Mouse (Mus musculus): ENCODE measurements around the gene Gpc6. TPM values are rescaled to one million over a fixed set of nuclear protein-coding genes. Genes with fewer than 3 reads are reported as not detected.

The Gpc6 gene
- total RNA-seq, 2 experiments from 2014 or later, result 22.7 to 30.5 TPM

DNA sequence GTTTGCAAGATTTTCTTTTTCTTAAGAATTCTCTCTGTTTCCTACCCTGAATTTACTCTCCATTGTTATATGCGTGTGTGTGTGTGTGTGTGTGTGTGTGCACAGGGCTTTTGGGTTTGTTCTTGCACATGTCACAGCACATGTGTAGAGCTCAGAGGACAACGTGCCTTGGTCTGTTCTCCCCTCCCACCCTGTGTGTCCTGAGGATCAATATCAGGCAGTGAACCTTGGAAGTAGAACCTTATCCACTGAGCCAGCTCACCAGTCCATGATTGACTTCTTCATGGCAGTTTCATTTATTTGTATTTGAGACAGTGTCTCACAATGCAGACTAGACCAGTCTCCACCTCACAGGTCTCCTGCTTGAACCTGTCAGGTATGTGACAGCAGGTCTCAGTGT is 399.1 kb downstream of the Gpc6 start:
- DNase-seq (ENCODE audit: low spot score in 2 of 2), result no peak
- intact Hi-C loops (cut with DNase I), result no loop called here

DNA sequence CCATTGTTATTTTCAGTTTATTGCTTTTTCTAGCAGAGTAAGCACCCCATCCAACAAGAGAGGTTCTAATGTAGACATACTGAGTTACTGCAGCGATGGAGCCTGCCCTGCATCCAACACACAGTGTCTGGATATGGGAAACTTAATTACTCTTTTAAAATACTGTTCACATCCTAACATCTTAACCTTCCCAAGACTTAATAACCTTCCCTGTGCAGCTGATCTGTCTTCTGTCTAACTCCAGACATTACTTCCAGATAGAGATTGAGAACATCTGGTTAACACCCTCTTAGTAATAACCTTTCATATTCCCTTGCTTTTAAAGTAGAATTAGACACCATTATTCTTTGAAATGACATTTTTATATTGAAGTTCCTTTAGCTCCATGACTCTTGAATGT is 407.1 kb downstream of the Gpc6 start:
- no peak for DNase-seq (ENCODE audit: low spot score in 2 of 2)
- intact Hi-C loops (cut with DNase I), result no loop called here

DNA sequence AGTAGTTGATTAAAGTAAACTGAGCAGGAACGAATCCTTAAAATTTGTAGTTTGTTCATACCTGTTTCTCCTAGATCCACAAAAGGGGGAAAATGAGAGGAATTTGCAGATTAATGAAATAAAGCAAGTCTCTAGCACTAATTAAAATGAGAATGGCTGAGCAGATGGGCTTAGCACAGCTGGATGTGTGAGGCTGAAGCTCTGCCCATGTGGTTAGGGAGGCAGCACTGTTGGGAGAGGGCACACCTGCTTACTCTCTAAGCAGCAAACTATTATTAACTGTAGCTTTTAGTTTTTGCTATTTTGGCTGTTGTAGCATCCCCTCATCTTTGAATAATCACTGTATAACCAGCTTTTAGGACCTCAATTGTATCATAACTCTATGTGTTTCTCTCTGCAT is 412.2 kb downstream of the Gpc6 start:
- no peak for DNase-seq (ENCODE audit: low spot score in 2 of 2)
- intact Hi-C loops (cut with DNase I), result no loop called here

- intact Hi-C loops (cut with DNase I), result no loop called here
- DNase-seq (ENCODE audit: low spot score in 2 of 2), result no peak
These were observed 415.4 kb downstream of the Gpc6 start for GRCm38 (mm10) chr14:117340549-117340948.

DNA sequence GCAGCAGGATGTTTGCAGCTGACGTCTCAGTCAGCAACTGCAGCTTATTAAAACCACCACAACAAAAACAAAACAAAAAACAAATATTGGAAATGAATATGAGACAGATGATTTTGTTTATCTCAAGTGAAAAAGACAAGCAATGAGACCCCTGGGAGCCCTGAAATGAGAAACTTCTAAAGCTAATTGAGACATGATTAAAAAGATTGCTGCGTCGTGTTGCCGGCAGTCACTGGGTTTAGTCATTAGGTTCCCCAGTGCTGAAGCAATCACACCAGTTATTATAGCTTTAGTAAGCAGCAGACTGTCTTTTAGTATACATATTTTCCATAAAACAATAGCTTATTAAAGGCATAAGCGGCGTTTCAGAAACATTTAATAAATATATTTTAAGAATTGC is 419.4 kb downstream of the Gpc6 start:
- no peak for DNase-seq (ENCODE audit: low spot score in 2 of 2)
- intact Hi-C loops (cut with DNase I), result no loop called here

- no peak for DNase-seq (ENCODE audit: low spot score in 2 of 2)
- intact Hi-C loops (cut with DNase I), result no loop called here
These were observed 421.3 kb downstream of the Gpc6 start for GRCm38 (mm10) chr14:117346372-117346885.

- intact Hi-C loops (cut with DNase I), result no loop called here
- no peak for DNase-seq (ENCODE audit: low spot score in 2 of 2)
These were observed 426.2 kb downstream of the Gpc6 start for GRCm38 (mm10) chr14:117351296-117351695.

- no peak for DNase-seq (ENCODE audit: low spot score in 2 of 2)
- intact Hi-C loops (cut with DNase I), result no loop called here
These were observed 436.2 kb downstream of the Gpc6 start for GRCm38 (mm10) chr14:117361155-117361964.

DNA sequence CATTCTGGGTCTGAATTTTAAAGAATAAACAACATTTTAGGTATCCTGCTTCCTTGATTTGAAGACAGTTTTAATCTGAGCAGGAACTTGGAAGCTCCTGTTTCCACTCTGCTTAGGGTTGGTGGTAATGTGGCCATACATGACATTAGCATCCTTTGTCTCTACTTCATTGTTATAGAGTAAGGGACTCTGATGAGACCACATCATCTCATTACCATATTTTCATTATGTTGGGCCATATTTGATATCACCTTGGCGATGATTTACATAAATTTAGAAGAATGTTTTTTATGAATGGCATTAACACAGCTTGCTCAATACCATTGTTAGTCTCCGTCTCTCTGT is 436.8 kb downstream of the Gpc6 start:
- DNase-seq (ENCODE audit: low spot score in 2 of 2), result no peak
- intact Hi-C loops (cut with DNase I), result no loop called here

- intact Hi-C loops (cut with DNase I), result no loop called here
- DNase-seq (ENCODE audit: low spot score in 2 of 2), result no peak
These were observed 444.3 kb downstream of the Gpc6 start for GRCm38 (mm10) chr14:117369331-117369866.

GRCm38 (mm10) chr14:117376822-117377376 is 451.8 kb downstream of the Gpc6 start:
- intact Hi-C loops (cut with DNase I), result no loop called here
- no peak for DNase-seq (ENCODE audit: low spot score in 2 of 2)

GRCm38 (mm10) chr14:117379979-117380378 is 454.9 kb downstream of the Gpc6 start:
- DNase-seq (ENCODE audit: low spot score in 2 of 2), result no peak
- intact Hi-C loops (cut with DNase I), result no loop called here

GRCm38 (mm10) chr14:117383188-117383587 is 458.1 kb downstream of the Gpc6 start:
- DNase-seq (ENCODE audit: low spot score in 2 of 2), result no peak
- intact Hi-C loops (cut with DNase I), result no loop called here

DNA sequence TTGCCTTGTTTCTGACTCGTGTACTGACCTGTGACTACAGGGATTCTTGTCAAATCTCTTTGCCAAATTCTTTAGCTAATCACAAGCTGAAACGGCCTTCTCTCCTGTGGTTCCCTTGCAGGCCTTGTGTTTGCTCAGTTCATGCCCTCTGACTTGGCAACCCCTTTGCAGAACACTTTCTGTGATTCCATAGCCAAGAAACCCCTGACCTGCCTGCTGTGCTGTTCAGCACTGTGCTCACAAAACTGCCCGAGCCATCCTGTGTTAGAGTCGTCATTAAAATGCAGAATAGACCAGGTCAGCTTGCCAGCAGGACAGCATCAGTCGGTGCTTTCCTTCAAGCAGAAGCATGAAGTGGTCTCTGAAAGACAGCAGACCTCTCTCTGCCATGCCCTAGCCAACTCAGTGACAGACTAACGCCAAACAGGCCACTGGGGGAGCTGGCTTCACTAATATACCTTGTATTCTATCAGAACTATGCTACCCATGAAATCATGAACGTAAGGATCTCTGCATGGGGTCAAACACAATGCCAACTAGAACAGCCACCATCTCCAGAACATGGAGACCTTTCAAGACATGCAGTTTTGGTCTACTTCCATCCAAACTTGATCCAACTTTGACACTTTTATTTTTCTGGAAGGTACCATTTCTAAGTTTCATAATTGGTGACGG is 459.1 kb downstream of the Gpc6 start:
- intact Hi-C loops (cut with DNase I), result no loop called here
- DNase-seq (ENCODE audit: low spot score in 2 of 2), result no peak

DNA sequence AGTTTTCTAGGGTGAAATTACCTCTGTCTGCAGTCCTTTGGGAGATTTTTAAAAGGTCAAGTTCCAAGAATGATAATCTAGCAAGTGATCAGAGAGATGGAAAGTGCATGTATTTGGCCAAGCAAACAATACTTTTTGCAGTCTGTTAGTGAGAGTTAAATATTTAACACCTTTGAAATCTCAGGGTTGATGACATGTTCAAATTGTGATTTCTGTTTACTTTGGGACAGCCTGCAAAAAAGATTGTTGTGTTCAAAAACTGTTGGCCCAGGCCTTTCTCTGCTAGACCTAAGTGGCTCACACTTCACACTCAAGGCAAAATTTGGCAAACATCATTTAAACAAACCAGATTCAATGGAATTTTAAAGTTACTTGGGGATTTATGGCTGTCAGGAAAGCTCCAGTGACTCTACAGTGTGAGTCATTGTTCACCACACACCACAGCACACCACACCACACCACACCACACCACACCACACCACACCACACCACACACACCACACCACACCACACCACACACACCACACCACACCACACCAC is 460.7 kb downstream of the Gpc6 start:
- intact Hi-C loops (cut with DNase I), result no loop called here
- DNase-seq (ENCODE audit: low spot score in 2 of 2), result no peak

DNA sequence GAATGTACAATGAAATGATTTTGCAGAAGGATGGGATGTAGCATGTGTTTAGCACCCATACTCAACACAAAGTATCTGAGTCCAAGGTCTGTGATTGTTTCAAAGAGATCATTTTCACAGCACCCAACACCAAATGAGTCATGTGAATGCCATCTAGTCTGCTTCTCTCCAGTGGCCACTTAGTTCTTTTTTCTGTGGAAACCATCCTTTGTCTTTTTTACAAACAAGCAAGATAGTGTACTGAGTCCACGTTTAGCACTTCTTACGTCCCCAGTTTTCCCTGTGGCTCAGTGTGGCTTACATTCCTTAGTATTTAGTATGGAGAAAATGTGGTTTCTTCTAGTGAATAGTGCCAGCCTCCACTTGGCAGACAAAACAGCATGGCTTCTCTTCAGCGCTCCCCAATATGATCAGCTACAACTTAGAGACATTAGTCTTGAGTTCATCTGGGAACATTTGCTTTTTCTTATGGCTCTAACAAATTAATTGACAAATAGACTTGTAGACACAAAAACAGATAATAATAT is 465.7 kb downstream of the Gpc6 start:
- DNase-seq (ENCODE audit: low spot score in 2 of 2), result no peak
- intact Hi-C loops (cut with DNase I), result no loop called here

DNA sequence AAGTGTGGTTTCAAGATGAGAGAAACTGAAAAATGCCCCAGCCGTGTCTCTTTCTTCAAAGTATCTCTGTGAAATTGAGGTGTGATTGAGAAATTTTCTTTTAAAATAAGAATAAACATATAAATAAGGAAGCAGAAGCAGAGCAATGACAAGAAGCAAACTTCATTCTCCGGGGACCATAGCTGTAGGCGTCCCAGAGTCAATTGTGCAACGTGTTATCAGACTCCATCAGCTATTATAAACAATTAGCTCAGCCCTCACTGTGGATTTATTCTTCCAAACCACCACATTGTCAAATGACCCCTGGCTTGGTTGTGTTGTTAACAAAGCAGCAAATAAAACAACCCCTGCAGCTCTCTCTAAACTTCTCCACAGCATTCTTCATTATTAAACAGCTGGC is 466.3 kb downstream of the Gpc6 start:
- DNase-seq (ENCODE audit: low spot score in 2 of 2), result no peak
- intact Hi-C loops (cut with DNase I), result no loop called here

- DNase-seq (ENCODE audit: low spot score in 2 of 2), result no peak
- intact Hi-C loops (cut with DNase I), result no loop called here
These were observed 472.1 kb downstream of the Gpc6 start for GRCm38 (mm10) chr14:117397165-117397564.

DNA sequence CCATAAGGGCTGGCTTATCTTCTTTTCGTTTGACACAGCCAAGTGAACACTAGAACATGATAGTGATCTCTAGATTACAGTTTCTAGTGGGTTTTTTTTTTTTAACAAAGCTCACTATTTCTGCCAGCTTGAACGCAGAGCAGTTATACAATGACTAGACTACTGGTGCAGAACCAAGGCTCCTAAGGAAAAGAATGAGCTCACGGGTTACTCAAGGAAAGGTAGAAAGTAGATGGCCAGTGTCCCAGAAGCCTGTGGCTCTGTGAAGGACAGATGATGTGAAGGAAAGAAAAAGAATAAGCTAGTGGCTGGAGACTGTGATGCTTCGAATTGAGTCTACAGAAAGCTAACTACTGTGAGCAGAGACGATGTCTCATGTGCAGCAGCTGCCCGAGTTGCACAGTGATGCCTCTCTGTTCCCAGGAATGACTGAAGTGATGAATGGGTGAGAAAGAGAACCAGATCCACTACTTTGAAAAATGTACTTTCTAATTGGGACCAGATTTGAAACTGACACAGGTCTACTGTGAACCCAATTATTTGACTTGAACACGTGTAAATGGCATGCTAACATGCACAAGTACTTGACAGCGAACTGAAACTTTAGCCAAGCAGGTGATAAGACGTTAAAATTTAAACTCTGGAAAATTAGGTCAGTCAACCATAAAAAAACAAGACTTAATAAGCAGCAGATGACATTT is 482.9 kb downstream of the Gpc6 start:
- DNase-seq (ENCODE audit: low spot score in 2 of 2), result no peak
- intact Hi-C loops (cut with DNase I), result no loop called here

DNA sequence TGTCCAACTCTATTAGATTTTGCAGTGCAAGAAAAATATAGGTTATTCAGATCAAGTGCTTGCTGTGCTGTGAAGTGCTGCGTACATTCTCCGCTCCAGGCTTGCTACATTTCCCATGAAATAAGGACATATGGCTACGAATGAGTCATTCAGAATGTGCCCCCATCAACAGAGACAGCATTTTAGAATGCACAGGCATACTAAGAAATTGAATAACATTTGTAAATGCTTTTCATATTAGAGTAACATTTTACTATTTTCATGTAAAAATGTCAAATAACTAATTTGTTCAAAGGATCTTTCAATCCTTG is 483.4 kb downstream of the Gpc6 start:
- intact Hi-C loops (cut with DNase I), result no loop called here
- peak in 1 of 2 experiments; percentile 15 for DNase-seq (ENCODE audit: low spot score in 2 of 2)

All from left cerebral cortex, postnatal 14 days (tissue).